Mouse (Mus musculus) hindbrain, embryonic 16.5 days (tissue): ENCODE measurements around the gene Nkx1-1. TPM values are rescaled to one million over a fixed set of nuclear protein-coding genes. Genes with fewer than 3 reads are reported as not detected.

ENCODE experiments used
- ATAC-seq: fragments of 200-750 bp; cut with Nextera tagmentation; 2 replicates; pipeline ENCODE4 v1.8.0; 2017; ENCODE audit warnings: moderate TSS enrichment, moderate library complexity
- H3K27ac ChIP-seq: fragments of 300-500 bp; sonication (generic); 2 replicates; pipeline ENCODE4 v1.5.1; 2014; ENCODE audit warnings: low read depth, mild to moderate bottlenecking, control low read depth, low read length, moderate library complexity
- H3K27me3 ChIP-seq: fragments of 300-500 bp; sonication (generic); replicated peaks from 2 replicates; pipeline ENCODE4 v1.6.1; 2014; ENCODE audit warnings: low read length; ENCODE audit not compliant: control insufficient read depth, insufficient read depth
- H3K36me3 ChIP-seq: fragments of 300-500 bp; sonication (generic); 2 replicates; pipeline ENCODE4 v1.6.1; 2014; ENCODE audit warnings: mild to moderate bottlenecking, low read length, moderate library complexity, mixed read lengths; ENCODE audit not compliant: control insufficient read depth, insufficient read depth
- H3K4me1 ChIP-seq: fragments of 300-500 bp; sonication (generic); 2 replicates; pipeline ENCODE4 v1.6.1; 2014; ENCODE audit warnings: low read depth, low read length; ENCODE audit not compliant: control insufficient read depth, insufficient read depth
- H3K4me2 ChIP-seq: fragments of 300-500 bp; sonication (generic); 2 replicates; pipeline ENCODE4 v1.6.1; 2014; ENCODE audit warnings: mild to moderate bottlenecking, low read length, control low read depth, moderate library complexity
- H3K4me3 ChIP-seq: fragments of 300-500 bp; sonication (generic); 2 replicates; pipeline ENCODE4 v1.5.1; 2014; ENCODE audit warnings: mild to moderate bottlenecking, low read length, control low read depth, moderate library complexity
- H3K9ac ChIP-seq: fragments of 300-500 bp; sonication (generic); 2 replicates; pipeline ENCODE4 v1.6.1; 2014; ENCODE audit warnings: low read depth, mild to moderate bottlenecking, control low read depth, low read length, moderate library complexity
- H3K9me3 ChIP-seq: fragments of 300-500 bp; sonication (generic); 2 replicates; pipeline ENCODE4 v1.6.1; 2014; ENCODE audit warnings: mild to moderate bottlenecking, low read length, moderate library complexity; ENCODE audit not compliant: control insufficient read depth
- WGBS: fragments of 180-500 bp; shearing (Covaris S2); extraction: QIAGEN DNeasy Blood & Tissue Kit; methylation state at CpG from one replicate; pipeline ENCODE4 v1.1.7; 2014; 5-methylcytosine and 5-hydroxymethylcytosine counted together
- polyA plus RNA-seq: library from polyadenylated mRNA; unstranded; fragments of >200 nt; fragmentation: Nextera tagmentation; extraction: Ambion mirVana; gene quantifications from 2 replicates; pipeline ENCODE4 v1.2.1, GENCODE M21; 2015

Gene Nkx1-1
- polyA plus RNA-seq, 1 experiment from 2014 or later, result not detected

GRCm38 (mm10) chr5:33442927-33443710, 9.3 kb upstream of the Nkx1-1 start:
- peaks cover 8% of the 10 kb centered on the region for H3K4me1 ChIP-seq
- peak; percentile 62 for ATAC-seq
- H3K4me2 ChIP-seq, result peak overlapping the region; percentile 88
- no peaks in the 10 kb centered on the region for H3K36me3 ChIP-seq
- peak overlapping the region; percentile 47 for H3K4me3 ChIP-seq
- H3K9me3 ChIP-seq, result no peaks in the 10 kb centered on the region
- no peak overlapping the region for H3K27ac ChIP-seq
- 5% methylated on average over 56 of the region's 56 CpGs for WGBS
- peak overlapping the region; percentile 62 for H3K9ac ChIP-seq
- peaks cover 39% of the 10 kb centered on the region for H3K27me3 ChIP-seq

GRCm38 (mm10) chr5:33438214-33438613, 4.4 kb upstream of the Nkx1-1 start:
- Histone ChIP-seq H3K4me1 (peaks cover 15% of the 10 kb centered on the region), H3K36me3 (no peaks in the 10 kb centered on the region), H3K27me3 (peaks cover 72% of the 10 kb centered on the region), H3K27ac (no peak overlapping the region), H3K9ac (no peak overlapping the region), H3K4me3 (no peak overlapping the region), H3K4me2 (no peak overlapping the region), H3K9me3 (no peaks in the 10 kb centered on the region)
- 4% methylated on average over 23 of the region's 23 CpGs for WGBS
- peak; percentile 35; the same call in 1 of the 2 replicates for ATAC-seq

- H3K27ac ChIP-seq, result no peak overlapping the region
- peaks cover 66% of the 10 kb centered on the region for H3K27me3 ChIP-seq
- peaks cover 15% of the 10 kb centered on the region for H3K4me1 ChIP-seq
- no peak overlapping the region for H3K4me3 ChIP-seq
- WGBS, result 1% methylated on average over 4 of the region's 4 CpGs
- no peak for ATAC-seq
- no peaks in the 10 kb centered on the region for H3K9me3 ChIP-seq
- no peaks in the 10 kb centered on the region for H3K36me3 ChIP-seq
- H3K4me2 ChIP-seq, result no peak overlapping the region
- no peak overlapping the region for H3K9ac ChIP-seq
Observed at GRCm38 (mm10) chr5:33435941-33436340, 2.2 kb upstream of the Nkx1-1 start.

GRCm38 (mm10) chr5:33435151-33435550, 1.4 kb upstream of the Nkx1-1 start:
- 2% methylated on average over 26 of the region's 26 CpGs for whole genome bisulfite sequencing
- Histone ChIP-seq H3K4me2 (no peak overlapping the region), H3K27me3 (peaks cover 65% of the 10 kb centered on the region), H3K36me3 (no peaks in the 10 kb centered on the region), H3K4me1 (peaks cover 19% of the 10 kb centered on the region), H3K9ac (no peak overlapping the region), H3K4me3 (no peak overlapping the region), H3K9me3 (no peaks in the 10 kb centered on the region), H3K27ac (no peak overlapping the region)
- no peak for ATAC-seq

- no peak; the same call in 1 of the 2 replicates for ATAC-seq
- Histone ChIP-seq H3K27me3 (peaks cover 69% of the 10 kb centered on the region), H3K9me3 (no peaks in the 10 kb centered on the region), H3K4me3 (peak overlapping the region; percentile 35), H3K4me1 (peaks cover 19% of the 10 kb centered on the region), H3K27ac (no peak overlapping the region), H3K9ac (peak overlapping the region; percentile 31), H3K36me3 (no peaks in the 10 kb centered on the region), H3K4me2 (peak overlapping the region; percentile 50)
- WGBS, result 0% methylated on average over 58 of the region's 60 CpGs
Observed at GRCm38 (mm10) chr5:33434141-33434780, 485 bp upstream of the Nkx1-1 start.

GRCm38 (mm10) chr5:33432057-33432935, 1.5 kb downstream of the Nkx1-1 start:
- no peak for ATAC-seq
- Histone ChIP-seq H3K4me2 (no peak overlapping the region), H3K4me1 (peaks cover 19% of the 10 kb centered on the region), H3K27ac (no peak overlapping the region), H3K27me3 (peaks cover 72% of the 10 kb centered on the region), H3K36me3 (no peaks in the 10 kb centered on the region), H3K9me3 (no peaks in the 10 kb centered on the region), H3K4me3 (peak overlapping the region; percentile 11; the same call in 1 of the 2 replicates), H3K9ac (no peak overlapping the region)
- under 1% methylated on average over 39 of the region's 39 CpGs for WGBS

GRCm38 (mm10) chr5:33431173-33432005, 2.4 kb downstream of the Nkx1-1 start:
- Histone ChIP-seq H3K4me1 (peaks cover 19% of the 10 kb centered on the region), H3K27me3 (peaks cover 65% of the 10 kb centered on the region), H3K36me3 (no peaks in the 10 kb centered on the region), H3K4me3 (peak overlapping the region; percentile 24), H3K27ac (no peak overlapping the region), H3K4me2 (peak overlapping the region; percentile 41), H3K9me3 (no peaks in the 10 kb centered on the region), H3K9ac (no peak overlapping the region)
- ATAC-seq, result no peak
- WGBS, result under 1% methylated on average over 74 of the region's 77 CpGs

GRCm38 (mm10) chr5:33430511-33431172, 3.1 kb downstream of the Nkx1-1 start:
- H3K4me2 ChIP-seq, result peak overlapping the region; percentile 41
- H3K4me1 ChIP-seq, result peaks cover 19% of the 10 kb centered on the region
- no peak for ATAC-seq
- under 1% methylated on average over 60 of the region's 64 CpGs for WGBS
- H3K27me3 ChIP-seq, result peaks cover 62% of the 10 kb centered on the region
- peak overlapping the region; percentile 24 for H3K4me3 ChIP-seq
- H3K36me3 ChIP-seq, result no peaks in the 10 kb centered on the region
- no peak overlapping the region for H3K27ac ChIP-seq
- no peaks in the 10 kb centered on the region for H3K9me3 ChIP-seq
- no peak overlapping the region for H3K9ac ChIP-seq
